Mouse (Mus musculus) midbrain, embryonic 12.5 days (tissue): ENCODE measurements around the gene H3f3a. TPM values are rescaled to one million over a fixed set of nuclear protein-coding genes. Genes with fewer than 3 reads are reported as not detected.

Experiments
- ATAC-seq: fragments of 200-750 bp; cut with Nextera tagmentation; 2 replicates; pipeline ENCODE4 v1.8.0; 2017; ENCODE audit warnings: low read depth, moderate TSS enrichment, moderate library complexity; ENCODE audit not compliant: low FRiP score
- H3K27ac ChIP-seq: fragments of 300-500 bp; sonication (generic); replicated peaks from 2 replicates; pipeline ENCODE4 v1.5.1; 2016; ENCODE audit warnings: mild to moderate bottlenecking
- H3K27me3 ChIP-seq: fragments of 300-500 bp; sonication (generic); 2 replicates; pipeline ENCODE4 v1.6.1; 2016; ENCODE audit warnings: mild to moderate bottlenecking
- H3K36me3 ChIP-seq: fragments of 300-500 bp; sonication (generic); 2 replicates; pipeline ENCODE4 v1.6.1; 2016
- H3K4me1 ChIP-seq: fragments of 300-500 bp; sonication (generic); 2 replicates; pipeline ENCODE4 v1.6.1; 2016
- H3K4me2 ChIP-seq: fragments of 300-500 bp; sonication (generic); replicated peaks from 2 replicates; pipeline ENCODE4 v1.6.1; 2016; ENCODE audit warnings: mild to moderate bottlenecking, moderate library complexity
- H3K4me3 ChIP-seq: fragments of 300-500 bp; sonication (generic); 2 replicates; pipeline ENCODE4 v1.5.1; 2016; ENCODE audit warnings: mild to moderate bottlenecking
- H3K9ac ChIP-seq: fragments of 300-500 bp; sonication (generic); replicated peaks from 2 replicates; pipeline ENCODE4 v1.6.1; 2016; ENCODE audit warnings: mild to moderate bottlenecking, moderate library complexity
- H3K9me3 ChIP-seq: fragments of 300-500 bp; sonication (generic); 2 replicates; pipeline ENCODE4 v1.6.1; 2016; ENCODE audit warnings: mild to moderate bottlenecking
- WGBS: fragments of 180-500 bp; shearing (Covaris S2); methylation state at CpG from one replicate; pipeline ENCODE4 v1.1.7; 2016; 5-methylcytosine and 5-hydroxymethylcytosine counted together
- polyA plus RNA-seq: library from polyadenylated mRNA; unstranded; fragments of >200 nt; fragmentation: Nextera tagmentation; extraction: Ambion mirVana; gene quantifications from 2 replicates; pipeline ENCODE4 v1.2.1, GENCODE M21; 2016

The H3f3a gene
- polyA plus RNA-seq, 1 experiment from 2014 or later: 3,552 TPM

GRCm38 (mm10) chr1:180777660-180778402, 35.9 kb downstream of the H3f3a start:
- peak overlapping the region; percentile 96 for H3K4me2 ChIP-seq
- H3K4me3 ChIP-seq: peak overlapping the region; percentile 70
- peak overlapping the region; percentile 91 for H3K27ac ChIP-seq
- H3K9ac ChIP-seq: peak overlapping the region; percentile 79
- peaks cover 23% of the 10 kb centered on the region; the same call in 1 of the 2 replicates for H3K4me1 ChIP-seq
- under 1% methylated on average over 56 of the region's 56 CpGs for WGBS
- peaks cover 5% of the 10 kb centered on the region; the same call in 1 of the 2 replicates for H3K9me3 ChIP-seq
- no peaks in the 10 kb centered on the region for H3K36me3 ChIP-seq
- peaks cover 16% of the 10 kb centered on the region for H3K27me3 ChIP-seq
- peak; percentile 86 for ATAC-seq

GRCm38 (mm10) chr1:180777289-180777659, 36.5 kb downstream of the H3f3a start:
- Histone ChIP-seq H3K4me1 (peaks cover 23% of the 10 kb centered on the region; the same call in 1 of the 2 replicates), H3K36me3 (no peaks in the 10 kb centered on the region), H3K27me3 (peaks cover 16% of the 10 kb centered on the region), H3K4me3 (peak overlapping the region; percentile 70), H3K27ac (peak overlapping the region; percentile 91), H3K9ac (peak overlapping the region; percentile 79), H3K9me3 (peaks cover 5% of the 10 kb centered on the region; the same call in 1 of the 2 replicates), H3K4me2 (peak overlapping the region; percentile 96)
- WGBS: 11% methylated on average over 10 of the region's 10 CpGs
- peak; percentile 28 for ATAC-seq

- Histone ChIP-seq H3K4me3 (no peak overlapping the region), H3K9me3 (peaks cover 5% of the 10 kb centered on the region; the same call in 1 of the 2 replicates), H3K36me3 (no peaks in the 10 kb centered on the region), H3K27ac (no peak overlapping the region), H3K9ac (peak overlapping the region; percentile 20; the same call in 1 of the 2 replicates), H3K27me3 (peaks cover 16% of the 10 kb centered on the region), H3K4me2 (no peak overlapping the region), H3K4me1 (peaks cover 23% of the 10 kb centered on the region; the same call in 1 of the 2 replicates)
- WGBS: 84% methylated on average over 6 of the region's 6 CpGs
- no peak for ATAC-seq
Measured at GRCm38 (mm10) chr1:180776494-180776893, 37.2 kb downstream of the H3f3a start.

GRCm38 (mm10) chr1:180775849-180776493, 37.8 kb downstream of the H3f3a start:
- H3K4me2 ChIP-seq: no peak overlapping the region
- no peak overlapping the region for H3K27ac ChIP-seq
- peaks cover 23% of the 10 kb centered on the region; the same call in 1 of the 2 replicates for H3K4me1 ChIP-seq
- no peaks in the 10 kb centered on the region for H3K36me3 ChIP-seq
- WGBS: 64% methylated on average over 6 of the region's 6 CpGs
- H3K4me3 ChIP-seq: no peak overlapping the region
- ATAC-seq: no peak
- H3K9me3 ChIP-seq: peaks cover 5% of the 10 kb centered on the region; the same call in 1 of the 2 replicates
- peaks cover 16% of the 10 kb centered on the region for H3K27me3 ChIP-seq
- peak overlapping the region; percentile 20; the same call in 1 of the 2 replicates for H3K9ac ChIP-seq

GRCm38 (mm10) chr1:180775317-180775716, 38.4 kb downstream of the H3f3a start:
- Histone ChIP-seq H3K4me1 (peaks cover 23% of the 10 kb centered on the region; the same call in 1 of the 2 replicates), H3K27ac (no peak overlapping the region), H3K9me3 (peaks cover 5% of the 10 kb centered on the region; the same call in 1 of the 2 replicates), H3K27me3 (peaks cover 13% of the 10 kb centered on the region), H3K4me2 (no peak overlapping the region), H3K36me3 (no peaks in the 10 kb centered on the region), H3K9ac (no peak overlapping the region), H3K4me3 (no peak overlapping the region)
- WGBS: 89% methylated on average over 10 of the region's 10 CpGs
- ATAC-seq: no peak

GRCm38 (mm10) chr1:180774664-180775063, 39.1 kb downstream of the H3f3a start:
- WGBS: 62% methylated on average over 3 of the region's 3 CpGs
- Histone ChIP-seq H3K4me1 (peaks cover 23% of the 10 kb centered on the region; the same call in 1 of the 2 replicates), H3K9me3 (peaks cover 5% of the 10 kb centered on the region; the same call in 1 of the 2 replicates), H3K4me3 (no peak overlapping the region), H3K27ac (no peak overlapping the region), H3K36me3 (no peaks in the 10 kb centered on the region), H3K4me2 (no peak overlapping the region), H3K9ac (no peak overlapping the region), H3K27me3 (peaks cover 10% of the 10 kb centered on the region)
- ATAC-seq: no peak

GRCm38 (mm10) chr1:180772291-180772690, 41.5 kb downstream of the H3f3a start:
- peaks cover 36% of the 10 kb centered on the region for H3K4me1 ChIP-seq
- H3K4me2 ChIP-seq: no peak overlapping the region
- H3K27me3 ChIP-seq: peaks cover 4% of the 10 kb centered on the region; the same call in 1 of the 2 replicates
- H3K36me3 ChIP-seq: no peaks in the 10 kb centered on the region
- peaks cover 5% of the 10 kb centered on the region; the same call in 1 of the 2 replicates for H3K9me3 ChIP-seq
- no peak overlapping the region for H3K4me3 ChIP-seq
- ATAC-seq: no peak
- H3K27ac ChIP-seq: no peak overlapping the region
- no peak overlapping the region for H3K9ac ChIP-seq
- 90% methylated on average over 3 of the region's 3 CpGs for WGBS

GRCm38 (mm10) chr1:180771722-180772121, 42.0 kb downstream of the H3f3a start:
- no peak overlapping the region for H3K27ac ChIP-seq
- H3K4me2 ChIP-seq: no peak overlapping the region
- peaks cover 5% of the 10 kb centered on the region; the same call in 1 of the 2 replicates for H3K9me3 ChIP-seq
- H3K9ac ChIP-seq: no peak overlapping the region
- no peak overlapping the region for H3K4me3 ChIP-seq
- no peaks in the 10 kb centered on the region for H3K36me3 ChIP-seq
- H3K27me3 ChIP-seq: peaks cover 4% of the 10 kb centered on the region; the same call in 1 of the 2 replicates
- H3K4me1 ChIP-seq: peaks cover 33% of the 10 kb centered on the region
- no peak for ATAC-seq
- WGBS: 64% methylated on average over 4 of the region's 4 CpGs

GRCm38 (mm10) chr1:180771306-180771705, 42.4 kb downstream of the H3f3a start:
- peaks cover 5% of the 10 kb centered on the region; the same call in 1 of the 2 replicates for H3K9me3 ChIP-seq
- H3K27me3 ChIP-seq: peaks cover 4% of the 10 kb centered on the region; the same call in 1 of the 2 replicates
- no peak for ATAC-seq
- no peak overlapping the region for H3K4me3 ChIP-seq
- no peak overlapping the region for H3K9ac ChIP-seq
- H3K27ac ChIP-seq: no peak overlapping the region
- no peak overlapping the region for H3K4me2 ChIP-seq
- H3K36me3 ChIP-seq: no peaks in the 10 kb centered on the region
- 87% methylated on average over 5 of the region's 5 CpGs for WGBS
- H3K4me1 ChIP-seq: peaks cover 28% of the 10 kb centered on the region

GRCm38 (mm10) chr1:180768334-180769168, 45.2 kb downstream of the H3f3a start:
- H3K4me1 ChIP-seq: peaks cover 19% of the 10 kb centered on the region
- peak overlapping the region; percentile 70 for H3K9ac ChIP-seq
- whole genome bisulfite sequencing: 4% methylated on average over 37 of the region's 37 CpGs
- H3K4me2 ChIP-seq: peak overlapping the region; percentile 74
- H3K36me3 ChIP-seq: no peaks in the 10 kb centered on the region
- peak; percentile 84 for ATAC-seq
- peak overlapping the region; percentile 73 for H3K27ac ChIP-seq
- H3K27me3 ChIP-seq: peaks cover 4% of the 10 kb centered on the region; the same call in 1 of the 2 replicates
- H3K4me3 ChIP-seq: peak overlapping the region; percentile 49
- no peaks in the 10 kb centered on the region for H3K9me3 ChIP-seq
